Mouse (Mus musculus) spleen, adult 2 months (tissue): ENCODE measurements around the gene Fam171a1.

Experiments
- CTCF ChIP-seq: fragments of 200-500 bp; IDR thresholded peaks from 2 replicates; pipeline ENCODE4 v1.5.1; 2011; ENCODE audit warnings: mild to moderate bottlenecking, inconsistent platforms; ENCODE audit not compliant: insufficient read depth, insufficient read length, insufficient replicate concordance; ENCODE audit errors: extremely low read depth
- POLR2A ChIP-seq: fragments of 200-500 bp; IDR thresholded peaks from 2 replicates; pipeline ENCODE4 v1.6.1; 2011; ENCODE audit warnings: low read depth, low read length, inconsistent platforms

DNA sequence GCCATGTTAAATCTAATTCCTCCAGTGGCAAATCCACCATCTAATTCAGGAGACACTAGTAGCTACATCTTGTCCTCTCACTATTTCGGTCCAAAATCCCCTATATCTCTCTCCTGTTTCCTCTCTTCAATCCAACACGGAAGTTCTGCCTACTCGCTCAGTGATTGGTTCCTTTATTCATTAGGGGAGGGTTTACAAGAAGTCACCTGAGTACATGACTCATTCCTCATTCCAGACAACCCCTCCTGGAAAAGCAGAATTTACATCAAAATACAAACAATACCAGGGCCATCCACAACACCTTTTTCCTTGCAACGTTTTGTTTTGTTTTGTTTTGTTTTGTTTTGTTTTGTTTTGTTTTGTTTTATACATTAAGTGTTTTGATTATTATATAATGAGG is 14.1 kb upstream of the Fam171a1 start:
- TF ChIP-seq POLR2A (no peak), CTCF (no peak)
